Mouse (Mus musculus) frontal cortex, adult (tissue): ENCODE measurements around the gene Bcas2.
"Not testable (repeated sequence)": the region's sequence is repeated elsewhere in the genome, so short reads cannot be mapped to it uniquely, and the experiment has no call there.

Experiments
- ATAC-seq: cut with Nextera tagmentation; 2 replicates; pipeline ENCODE4 v1.9.2; 2017; ENCODE audit warnings: mild to moderate bottlenecking, moderate library complexity, mixed read lengths; ENCODE audit not compliant: low TSS enrichment

Gene Bcas2

GRCm38 (mm10) chr3:103215399-103215798 lies 43.9 kb downstream of the Bcas2 start:
- not testable (repeated sequence) for ATAC-seq

- no peak for ATAC-seq
Observed at GRCm38 (mm10) chr3:103221435-103221834, 50.0 kb downstream of the Bcas2 start.

GRCm38 (mm10) chr3:103223752-103224151 lies 52.3 kb downstream of the Bcas2 start:
- ATAC-seq, result no peak

GRCm38 (mm10) chr3:103224231-103224765 lies 52.8 kb downstream of the Bcas2 start:
- no peak for ATAC-seq

GRCm38 (mm10) chr3:103227729-103228128 lies 56.3 kb downstream of the Bcas2 start:
- no peak for ATAC-seq
